Mouse (Mus musculus) testis, adult 2 months (tissue): Measurements from ENCODE around the gene Nme9.

ENCODE experiments used
- CTCF ChIP-seq: fragments of 200-500 bp; IDR thresholded peaks from 2 replicates; pipeline ENCODE4 v1.5.1; 2012; ENCODE audit warnings: low read depth, mild to moderate bottlenecking, inconsistent platforms, low read length, moderate library complexity; ENCODE audit not compliant: control insufficient read depth, insufficient read depth, insufficient replicate concordance
- POLR2A ChIP-seq: fragments of 200-500 bp; IDR thresholded peaks from 2 replicates; pipeline ENCODE4 v1.6.1; 2012; ENCODE audit warnings: low read depth, mild to moderate bottlenecking, inconsistent platforms, low read length, moderate library complexity; ENCODE audit not compliant: control insufficient read depth

DNA sequence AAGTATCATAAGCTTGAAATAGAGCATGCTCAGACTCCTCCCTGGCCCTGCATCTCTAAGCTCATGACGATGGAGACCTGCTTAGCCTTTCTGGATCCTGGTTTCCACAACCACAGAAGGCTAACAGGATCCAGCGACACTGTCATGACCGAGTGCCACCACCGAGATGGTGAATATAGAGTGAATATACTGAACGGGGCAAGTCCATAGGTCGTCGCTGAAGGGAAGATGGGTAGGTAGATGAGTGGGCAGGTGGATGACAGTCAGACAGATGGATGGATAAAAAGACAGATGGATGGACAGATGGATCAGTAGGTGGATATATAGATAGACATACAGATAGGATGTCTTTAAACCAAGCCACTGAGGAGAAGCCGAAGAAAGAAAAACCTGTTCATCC, 19.9 kb upstream of the Nme9 start:
- TF ChIP-seq CTCF (no peak), POLR2A (no peak)
